Mouse (Mus musculus): ENCODE results near the gene P2rx3. TPM values are rescaled to one million over a fixed set of nuclear protein-coding genes. Genes with fewer than 3 reads are reported as not detected.

Gene P2rx3
- total and polyA plus RNA-seq, 3 experiments: 0.05 to 0.60 TPM; not detected in 1

- Histone ChIP-seq H3K4me3 (ENCODE audit: low read depth, low read length) (peak overlapping the region; percentile 71; the same call in 1 of the 2 replicates), H3K27me3 (ENCODE audit: insufficient read depth, low read length) (peaks cover 6% of the 10 kb centered on the region; the same call in 1 of the 2 replicates), H3K9me3 (replicated peaks) (no peaks in the 10 kb centered on the region), H3K4me1 (ENCODE audit: insufficient read depth, low read depth, low read length) (peaks cover 59% of the 10 kb centered on the region), H3K36me3 (replicated peaks) (peaks cover 60% of the 10 kb centered on the region)
- ATAC-seq (ENCODE audit: extremely low read depth, insufficient number of reproducible peaks, low FRiP score, poor library complexity, severe bottlenecking): no peak
- no peak for DNase-seq (ENCODE audit: low spot score)
- no peak for TF ChIP-seq GATA2 (IDR thresholded peaks at IDR 0.05; ENCODE audit: borderline replicate concordance, low read depth, low read length)
- no peak for TF ChIP-seq TAL1 (conservative IDR thresholded peaks at IDR 0.05; ENCODE audit: low read depth, low read length)
- TF ChIP-seq CTCF (IDR thresholded peaks at IDR 0.05; ENCODE audit: low read depth, low read length): no peak
Observed at GRCm38 (mm10) chr2:85047081-85047480, 9.8 kb upstream of the P2rx3 start.

DNA sequence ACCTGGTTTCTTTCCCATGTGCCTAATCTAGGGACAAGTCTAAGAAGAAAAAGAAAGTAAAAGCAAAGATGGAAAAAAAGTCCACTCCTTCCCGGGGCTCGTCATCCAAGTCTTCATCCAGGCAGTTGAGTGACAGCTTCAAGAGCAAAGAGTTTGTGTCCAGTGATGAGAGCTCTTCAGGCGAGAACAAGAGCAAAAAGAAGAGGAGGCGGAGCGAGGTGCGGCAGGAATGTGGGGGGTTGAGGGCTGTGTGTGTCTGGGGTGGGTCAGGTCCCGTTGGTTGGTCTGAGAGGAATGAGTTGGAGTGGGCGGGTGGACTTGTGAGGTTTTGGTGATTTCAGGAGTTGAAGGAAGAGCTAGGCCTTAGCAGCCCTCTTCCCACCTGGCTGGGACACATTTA, 9.0 kb upstream of the P2rx3 start:
- Histone ChIP-seq H3K4me1 (ENCODE audit: insufficient read depth, low read depth, low read length) (peaks cover 66% of the 10 kb centered on the region), H3K4me3 (ENCODE audit: low read depth, low read length) (no peak overlapping the region; the same call in 1 of the 2 replicates), H3K36me3 (replicated peaks) (peaks cover 64% of the 10 kb centered on the region), H3K27me3 (ENCODE audit: insufficient read depth, low read length) (peaks cover 6% of the 10 kb centered on the region; the same call in 1 of the 2 replicates), H3K9me3 (replicated peaks) (no peaks in the 10 kb centered on the region)
- no peak for DNase-seq (ENCODE audit: low spot score)
- ATAC-seq (ENCODE audit: extremely low read depth, insufficient number of reproducible peaks, low FRiP score, poor library complexity, severe bottlenecking): no peak
- TF ChIP-seq CTCF (IDR thresholded peaks at IDR 0.05; ENCODE audit: low read depth, low read length) (no peak), TAL1 (conservative IDR thresholded peaks at IDR 0.05; ENCODE audit: low read depth, low read length) (no peak), GATA1 (IDR thresholded peaks at IDR 0.05; ENCODE audit: borderline replicate concordance, low read length) (no peak), GATA2 (IDR thresholded peaks at IDR 0.05; ENCODE audit: borderline replicate concordance, low read depth, low read length) (no peak), POLR2AphosphoS5 (IDR thresholded peaks at IDR 0.05; ENCODE audit: insufficient replicate concordance, low read depth, low read length) (no peak)

GRCm38 (mm10) chr2:85043623-85044022, 6.4 kb upstream of the P2rx3 start:
- DNase-seq (ENCODE audit: low spot score) (no peak), ATAC-seq (ENCODE audit: extremely low read depth, insufficient number of reproducible peaks, low FRiP score, poor library complexity, severe bottlenecking) (no peak)
- Histone ChIP-seq H3K9me3 (replicated peaks) (no peaks in the 10 kb centered on the region), H3K4me3 (ENCODE audit: low read depth, low read length) (no peak overlapping the region), H3K4me1 (ENCODE audit: insufficient read depth, low read depth, low read length) (peaks cover 75% of the 10 kb centered on the region), H3K36me3 (replicated peaks) (peaks cover 86% of the 10 kb centered on the region), H3K27me3 (ENCODE audit: insufficient read depth, low read length) (no peaks in the 10 kb centered on the region)
- TF ChIP-seq GATA1 (IDR thresholded peaks at IDR 0.05; ENCODE audit: borderline replicate concordance, low read length) (no peak), TAL1 (conservative IDR thresholded peaks at IDR 0.05; ENCODE audit: low read depth, low read length) (no peak), CTCF (IDR thresholded peaks at IDR 0.05; ENCODE audit: low read depth, low read length) (no peak), GATA2 (IDR thresholded peaks at IDR 0.05; ENCODE audit: borderline replicate concordance, low read depth, low read length) (no peak), POLR2AphosphoS5 (IDR thresholded peaks at IDR 0.05; ENCODE audit: insufficient replicate concordance, low read depth, low read length) (no peak)

GRCm38 (mm10) chr2:85038336-85038735, 1.1 kb upstream of the P2rx3 start:
- H3K36me3 ChIP-seq (replicated peaks): peaks cover 49% of the 10 kb centered on the region
- no peak for ATAC-seq (ENCODE audit: extremely low read depth, insufficient number of reproducible peaks, low FRiP score, poor library complexity, severe bottlenecking)
- H3K27me3 ChIP-seq (ENCODE audit: insufficient read depth, low read length): peaks cover 20% of the 10 kb centered on the region
- H3K9me3 ChIP-seq (replicated peaks): no peaks in the 10 kb centered on the region
- H3K4me1 ChIP-seq (ENCODE audit: insufficient read depth, low read depth, low read length): peaks cover 59% of the 10 kb centered on the region
- TF ChIP-seq POLR2AphosphoS5 (IDR thresholded peaks at IDR 0.05; ENCODE audit: insufficient replicate concordance, low read depth, low read length) (no peak), TAL1 (conservative IDR thresholded peaks at IDR 0.05; ENCODE audit: low read depth, low read length) (no peak), GATA1 (IDR thresholded peaks at IDR 0.05; ENCODE audit: borderline replicate concordance, low read length) (no peak), CTCF (IDR thresholded peaks at IDR 0.05; ENCODE audit: low read depth, low read length) (no peak), GATA2 (IDR thresholded peaks at IDR 0.05; ENCODE audit: borderline replicate concordance, low read depth, low read length) (no peak)
- H3K4me3 ChIP-seq (ENCODE audit: low read depth, low read length): peak overlapping the region; percentile 90
- no peak for DNase-seq (ENCODE audit: low spot score)

GRCm38 (mm10) chr2:85036507-85037046, 685 bp downstream of the P2rx3 start:
- no peaks in the 10 kb centered on the region for H3K9me3 ChIP-seq (replicated peaks)
- peak overlapping the region; percentile 90 for H3K4me3 ChIP-seq (ENCODE audit: low read depth, low read length)
- peaks cover 49% of the 10 kb centered on the region for H3K4me1 ChIP-seq (ENCODE audit: insufficient read depth, low read depth, low read length)
- H3K36me3 ChIP-seq (replicated peaks): peaks cover 32% of the 10 kb centered on the region
- H3K27me3 ChIP-seq (ENCODE audit: insufficient read depth, low read length): peaks cover 36% of the 10 kb centered on the region
- no peak for TF ChIP-seq POLR2AphosphoS5 (IDR thresholded peaks at IDR 0.05; ENCODE audit: insufficient replicate concordance, low read depth, low read length)
- no peak for TF ChIP-seq GATA2 (IDR thresholded peaks at IDR 0.05; ENCODE audit: borderline replicate concordance, low read depth, low read length)
- TF ChIP-seq CTCF (IDR thresholded peaks at IDR 0.05; ENCODE audit: low read depth, low read length): no peak
- no peak for TF ChIP-seq GATA1 (IDR thresholded peaks at IDR 0.05; ENCODE audit: borderline replicate concordance, low read length)
- TF ChIP-seq TAL1 (conservative IDR thresholded peaks at IDR 0.05; ENCODE audit: low read depth, low read length): no peak
- DNase-seq (ENCODE audit: low spot score): no peak
- no peak for ATAC-seq (ENCODE audit: extremely low read depth, insufficient number of reproducible peaks, low FRiP score, poor library complexity, severe bottlenecking)

GRCm38 (mm10) chr2:85034169-85034568, 3.1 kb downstream of the P2rx3 start:
- peaks cover 46% of the 10 kb centered on the region for H3K4me1 ChIP-seq (ENCODE audit: insufficient read depth, low read depth, low read length)
- TF ChIP-seq TAL1 (conservative IDR thresholded peaks at IDR 0.05; ENCODE audit: low read depth, low read length): no peak
- TF ChIP-seq GATA1 (IDR thresholded peaks at IDR 0.05; ENCODE audit: borderline replicate concordance, low read length): no peak
- no peak for TF ChIP-seq POLR2AphosphoS5 (IDR thresholded peaks at IDR 0.05; ENCODE audit: insufficient replicate concordance, low read depth, low read length)
- TF ChIP-seq GATA2 (IDR thresholded peaks at IDR 0.05; ENCODE audit: borderline replicate concordance, low read depth, low read length): no peak
- TF ChIP-seq CTCF (IDR thresholded peaks at IDR 0.05; ENCODE audit: low read depth, low read length): no peak
- H3K4me3 ChIP-seq (ENCODE audit: low read depth, low read length): no peak overlapping the region
- peaks cover 46% of the 10 kb centered on the region for H3K27me3 ChIP-seq (ENCODE audit: insufficient read depth, low read length)
- H3K9me3 ChIP-seq (replicated peaks): no peaks in the 10 kb centered on the region
- peaks cover 8% of the 10 kb centered on the region for H3K36me3 ChIP-seq (replicated peaks)
- ATAC-seq (ENCODE audit: extremely low read depth, insufficient number of reproducible peaks, low FRiP score, poor library complexity, severe bottlenecking) (no peak), DNase-seq (ENCODE audit: low spot score) (no peak)
